Mouse (Mus musculus) small intestine, adult 2 months (tissue): Measurements from ENCODE around the gene Cth.

ENCODE experiments used
- CTCF ChIP-seq: fragments of 200-500 bp; IDR thresholded peaks from 2 replicates; pipeline ENCODE4 v1.5.1; 2012; ENCODE audit warnings: low read depth, mild to moderate bottlenecking, control low read depth, inconsistent platforms, low read length, moderate library complexity, mixed read lengths; ENCODE audit not compliant: insufficient replicate concordance, insufficient read length; ENCODE audit errors: extremely low read depth
- POLR2A ChIP-seq: fragments of 200-500 bp; IDR thresholded peaks from 2 replicates; pipeline ENCODE4 v1.6.1; 2012; ENCODE audit warnings: low read depth, mild to moderate bottlenecking, control low read depth, inconsistent platforms, low read length, moderate library complexity

DNA sequence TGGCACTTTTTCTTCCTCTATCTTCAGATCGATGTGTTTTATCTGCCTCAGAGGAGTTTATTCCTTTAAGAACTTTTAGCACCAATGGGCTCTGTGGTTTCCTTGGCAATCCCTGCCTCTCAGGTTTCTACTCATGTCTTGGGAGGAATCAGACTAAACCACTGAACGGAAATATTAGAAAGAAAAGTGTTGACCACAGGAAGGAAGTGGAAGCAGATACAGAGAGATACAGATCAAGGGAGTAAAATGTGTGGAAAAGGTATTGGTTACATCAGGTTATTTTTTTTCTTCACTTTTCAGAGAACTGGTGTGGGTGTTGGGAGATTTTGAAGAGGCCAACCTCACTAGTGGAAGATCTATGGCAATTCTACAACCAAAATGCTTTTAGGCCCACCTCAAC lies 13.7 kb upstream of the Cth start:
- TF ChIP-seq POLR2A = no peak
- TF ChIP-seq CTCF = no peak
